Mouse (Mus musculus) ES-Bruce4 (cell line): ENCODE data around the gene Gm9045. TPM values are rescaled to one million over a fixed set of nuclear protein-coding genes. Genes with fewer than 3 reads are reported as not detected.
"Not testable (repeated sequence)": the region's sequence is repeated elsewhere in the genome, so short reads cannot be mapped to it uniquely, and the experiment has no call there.

ENCODE experiments used
- H3K27ac ChIP-seq: 2 replicates; pipeline ENCODE4 v1.5.1; 2012; ENCODE audit warnings: low read length, inconsistent platforms; ENCODE audit not compliant: insufficient read depth
- H3K27me3 ChIP-seq: 2 replicates; pipeline ENCODE4 v1.6.1; 2012; ENCODE audit warnings: mild to moderate bottlenecking, low read length, inconsistent platforms; ENCODE audit not compliant: control insufficient read depth, poor library complexity, insufficient read depth, severe bottlenecking
- H3K36me3 ChIP-seq: 2 replicates; pipeline ENCODE4 v1.6.1; 2012; ENCODE audit warnings: inconsistent platforms, mild to moderate bottlenecking, low read length, moderate library complexity; ENCODE audit not compliant: control insufficient read depth, poor library complexity, insufficient read depth, severe bottlenecking
- H3K4me1 ChIP-seq: one replicate; pipeline ENCODE4 v1.8.1; 2011; ENCODE audit warnings: low read length; ENCODE audit not compliant: control insufficient read depth, insufficient read depth
- H3K4me3 ChIP-seq: 2 replicates; pipeline ENCODE4 v1.5.1; 2011; ENCODE audit warnings: low read depth, mild to moderate bottlenecking, low read length
- H3K9ac ChIP-seq: 2 replicates; pipeline ENCODE4 v1.6.1; 2012; ENCODE audit warnings: low read depth, mild to moderate bottlenecking, inconsistent platforms; ENCODE audit not compliant: poor library complexity, severe bottlenecking
- H3K9me3 ChIP-seq: replicated peaks from 2 replicates; pipeline ENCODE4 v1.6.1; 2012; ENCODE audit warnings: mild to moderate bottlenecking, low read length, inconsistent platforms; ENCODE audit not compliant: control insufficient read depth, poor library complexity, insufficient read depth, severe bottlenecking
- CTCF ChIP-seq: IDR thresholded peaks from one replicate; pipeline ENCODE4 v1.8.1; 2011; ENCODE audit warnings: low read depth, low read length
- EP300 ChIP-seq: IDR thresholded peaks from 2 replicates; pipeline ENCODE4 v1.6.1; 2011; ENCODE audit warnings: low read depth, low read length; ENCODE audit not compliant: insufficient read depth
- POLR2A ChIP-seq: IDR thresholded peaks from one replicate; pipeline ENCODE4 v1.8.1; 2011; ENCODE audit warnings: low read length; ENCODE audit not compliant: insufficient read depth
- polyA plus RNA-seq: library from polyadenylated mRNA; stranded (reverse); fragments of >200 nt; gene quantifications from 2 replicates; pipeline ENCODE4 v1.2.4, GENCODE M21; 2011; ENCODE audit warnings: low read depth; ENCODE audit not compliant: missing spikeins, insufficient read depth, insufficient read length

The Gm9045 gene
- polyA plus RNA-seq, 1 experiment, result not detected

- Histone ChIP-seq H3K9me3 (no peaks in the 10 kb centered on the region), H3K36me3 (no peaks in the 10 kb centered on the region), H3K4me3 (no peak overlapping the region), H3K9ac (no peak overlapping the region), H3K27ac (no peak overlapping the region), H3K4me1 (no peaks in the 10 kb centered on the region), H3K27me3 (0 out of 2 replicates have a peak, but pooled peaks cover 2% of the 10 kb centered on the region)
- no peak for TF ChIP-seq POLR2A
- TF ChIP-seq EP300, result no peak
Observed at GRCm38 (mm10) chr10:118319024-118319423, 18.6 kb downstream of the Gm9045 start.

- not testable (repeated sequence) for H3K4me3 ChIP-seq, H3K4me1 ChIP-seq, H3K27ac ChIP-seq, H3K9me3 ChIP-seq, H3K9ac ChIP-seq, H3K27me3 ChIP-seq, H3K36me3 ChIP-seq
Observed at GRCm38 (mm10) chr10:118302133-118302532, 35.5 kb downstream of the Gm9045 start.

- H3K27ac ChIP-seq, result no peak within 1 kb of the TSS
- H3K4me3 ChIP-seq, result no peak within 1 kb of the TSS
- no peaks in the 10 kb centered on the region for H3K4me1 ChIP-seq
- H3K9ac ChIP-seq, result no peak within 1 kb of the TSS
- H3K36me3 ChIP-seq, result no peaks in the 10 kb centered on the region
- H3K27me3 ChIP-seq, result no peaks in the 10 kb centered on the region
- no peaks in the 10 kb centered on the region for H3K9me3 ChIP-seq
- TF ChIP-seq CTCF (no peak), EP300 (no peak)
Observed at GRCm38 (mm10) chr10:118294938-118295337, 42.7 kb downstream of the Gm9045 start, which contains the start of gene Iltifb. Gene Iltifb, minus strand, starts transcription at chr10:118295038.

Other genes with a start within 250 kb of the Gm9045 start
- gene Mdm1, start 196.0 kb downstream of the Gm9045 start, polyA plus RNA-seq, result 23.5 and 33.0 TPM in 2 replicates
- not detected in 2 replicates for gene Il22, start 132.9 kb downstream of the Gm9045 start, polyA plus RNA-seq
- not detected in 2 replicates for gene Gm32717, start 97.1 kb downstream of the Gm9045 start, polyA plus RNA-seq
- not detected in 2 replicates for gene Gm32802, start 79.1 kb downstream of the Gm9045 start, polyA plus RNA-seq
- gene Iltifb, start 42.8 kb downstream of the Gm9045 start, polyA plus RNA-seq, result not detected in 2 replicates
- not detected in 2 replicates for gene Gm9040, start 10.9 kb downstream of the Gm9045 start, polyA plus RNA-seq
- gene Gm9044, start 5.4 kb downstream of the Gm9045 start, polyA plus RNA-seq, result not detected in 2 replicates
- gene Gm9046, start 5.4 kb upstream of the Gm9045 start, polyA plus RNA-seq, result not detected in 2 replicates
- gene Gm9048, start 10.8 kb upstream of the Gm9045 start, polyA plus RNA-seq, result not detected in 2 replicates
- not detected in 2 replicates for gene Gm9049, start 16.3 kb upstream of the Gm9045 start, polyA plus RNA-seq
- gene Ifng, start 103.2 kb upstream of the Gm9045 start, polyA plus RNA-seq, result not detected in 2 replicates